Mouse (Mus musculus) neural tube, embryonic 14.5 days (tissue): ENCODE results near the gene Irf2. TPM values are rescaled to one million over a fixed set of nuclear protein-coding genes. Genes with fewer than 3 reads are reported as not detected.

Source experiments
- ATAC-seq: fragments of 200-750 bp; cut with Nextera tagmentation; 2 replicates; pipeline ENCODE4 v1.8.0; 2017; ENCODE audit warnings: low read depth, mild to moderate bottlenecking, moderate TSS enrichment, moderate library complexity
- H3K27ac ChIP-seq: fragments of 300-500 bp; sonication (generic); 2 replicates; pipeline ENCODE4 v1.5.1; 2014; ENCODE audit warnings: low read depth, mild to moderate bottlenecking, control low read depth, low read length, moderate library complexity, mixed read lengths
- H3K27me3 ChIP-seq: fragments of 300-500 bp; sonication (generic); 2 replicates; pipeline ENCODE4 v1.6.1; 2014; ENCODE audit warnings: low read length; ENCODE audit not compliant: control insufficient read depth, insufficient read depth
- H3K36me3 ChIP-seq: fragments of 300-500 bp; sonication (generic); 2 replicates; pipeline ENCODE4 v1.6.1; 2014; ENCODE audit warnings: low read length, mixed read lengths; ENCODE audit not compliant: control insufficient read depth, insufficient read depth
- H3K4me1 ChIP-seq: fragments of 300-500 bp; sonication (generic); 2 replicates; pipeline ENCODE4 v1.6.1; 2014; ENCODE audit warnings: low read length; ENCODE audit not compliant: control insufficient read depth, insufficient read depth
- H3K4me2 ChIP-seq: fragments of 300-500 bp; sonication (generic); 2 replicates; pipeline ENCODE4 v1.6.1; 2014; ENCODE audit warnings: mild to moderate bottlenecking, low read depth, low read length, control low read depth
- H3K4me3 ChIP-seq: fragments of 300-500 bp; sonication (generic); 2 replicates; pipeline ENCODE4 v1.5.1; 2014; ENCODE audit warnings: low read depth, low read length, control low read depth, mixed read lengths
- H3K9ac ChIP-seq: fragments of 300-500 bp; sonication (generic); replicated peaks from 2 replicates; pipeline ENCODE4 v1.6.1; 2014; ENCODE audit warnings: low read depth, mild to moderate bottlenecking, control low read depth, low read length, mixed read lengths
- H3K9me3 ChIP-seq: fragments of 300-500 bp; sonication (generic); 2 replicates; pipeline ENCODE4 v1.6.1; 2016; ENCODE audit warnings: low read length; ENCODE audit not compliant: control insufficient read depth
- WGBS: fragments of 180-500 bp; shearing (Covaris S2); extraction: QIAGEN DNeasy Blood & Tissue Kit; methylation state at CpG from one replicate; pipeline ENCODE4 v1.1.7; 2014; 5-methylcytosine and 5-hydroxymethylcytosine counted together
- polyA plus RNA-seq: library from polyadenylated mRNA; unstranded; fragments of >200 nt; fragmentation: Nextera tagmentation; extraction: Ambion mirVana; gene quantifications from 2 replicates; pipeline ENCODE4 v1.2.1, GENCODE M21; 2014

The Irf2 gene
- polyA plus RNA-seq, 1 experiment from 2014 or later, result 10.6 TPM

DNA sequence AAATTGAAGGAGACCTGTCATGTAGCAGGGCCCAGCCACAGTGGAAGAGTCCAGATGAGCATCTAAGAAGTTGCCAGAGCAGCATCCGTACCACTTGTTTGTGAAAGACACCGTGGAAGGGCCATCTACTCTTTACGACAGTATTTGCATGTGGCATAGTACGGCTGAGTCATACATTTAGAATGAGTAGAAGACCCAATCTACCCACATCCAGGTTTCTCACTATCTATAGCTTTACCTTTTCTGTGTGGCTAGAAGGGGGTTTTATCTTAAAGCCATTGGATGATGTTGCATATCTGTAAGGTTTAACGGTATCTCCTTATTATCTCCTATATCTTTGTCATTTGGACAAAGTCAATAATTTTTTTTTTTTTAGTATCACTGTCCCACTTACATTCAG is 59.7 kb downstream of the Irf2 start:
- H3K9ac ChIP-seq, result no peak overlapping the region
- no peak overlapping the region for H3K27ac ChIP-seq
- H3K4me3 ChIP-seq, result no peak overlapping the region
- no peak overlapping the region for H3K4me2 ChIP-seq
- no peaks in the 10 kb centered on the region for H3K27me3 ChIP-seq
- 93% methylated on average over 5 of the region's 5 CpGs for WGBS
- no peaks in the 10 kb centered on the region for H3K36me3 ChIP-seq
- H3K4me1 ChIP-seq, result no peaks in the 10 kb centered on the region
- no peaks in the 10 kb centered on the region for H3K9me3 ChIP-seq
- ATAC-seq, result no peak

DNA sequence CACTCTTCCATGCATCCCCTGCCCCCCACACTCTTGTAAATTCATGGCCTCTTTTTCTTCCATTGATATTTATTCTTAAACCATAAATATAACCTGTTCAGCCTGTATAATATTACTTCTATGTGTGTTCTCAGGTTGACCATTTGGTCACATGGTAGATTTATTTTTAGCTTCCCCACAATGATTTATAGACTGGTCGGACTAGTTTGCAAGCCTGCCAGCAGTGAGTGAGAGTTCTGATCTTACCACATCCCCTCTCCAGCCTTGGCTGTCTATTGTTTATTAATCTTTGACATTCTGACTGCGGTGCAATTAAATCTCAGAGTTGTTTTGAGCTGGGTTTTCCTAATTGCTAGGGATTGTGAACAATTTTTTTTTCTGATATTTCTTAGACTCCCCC is 60.2 kb downstream of the Irf2 start:
- no peak for ATAC-seq
- no peaks in the 10 kb centered on the region for H3K27me3 ChIP-seq
- H3K27ac ChIP-seq, result no peak overlapping the region
- no peaks in the 10 kb centered on the region for H3K4me1 ChIP-seq
- no peak overlapping the region for H3K4me3 ChIP-seq
- H3K9me3 ChIP-seq, result no peaks in the 10 kb centered on the region
- no peak overlapping the region for H3K9ac ChIP-seq
- H3K4me2 ChIP-seq, result no peak overlapping the region
- H3K36me3 ChIP-seq, result no peaks in the 10 kb centered on the region
- WGBS, result 66% methylated on average over 2 of the region's 2 CpGs

DNA sequence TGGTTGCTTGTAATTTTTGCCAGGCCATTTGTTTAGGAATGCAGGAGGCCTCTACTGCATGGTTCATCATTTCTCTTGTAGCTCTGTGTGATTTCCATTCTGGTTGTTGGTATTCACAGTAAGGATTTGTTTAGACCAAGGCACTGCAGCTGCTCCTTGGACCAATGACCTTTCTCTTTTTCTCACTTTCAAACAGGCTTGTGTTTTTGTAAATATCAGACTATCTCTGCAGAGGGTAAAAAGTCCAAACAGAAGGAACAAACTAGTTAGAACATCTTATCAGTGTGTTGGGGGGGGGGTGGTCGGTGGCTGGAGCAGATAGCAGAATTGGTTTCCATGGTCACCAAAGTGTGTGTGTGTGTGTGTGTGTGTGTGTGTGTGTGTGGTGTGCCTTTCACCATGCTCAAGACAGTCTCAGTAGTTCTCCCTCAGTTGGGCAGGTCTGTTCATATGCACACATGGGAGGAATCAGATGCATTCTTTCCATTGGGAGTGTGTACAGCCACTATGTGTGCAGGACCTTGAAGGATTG is 61.7 kb downstream of the Irf2 start:
- Histone ChIP-seq H3K4me2 (no peak overlapping the region), H3K9ac (no peak overlapping the region), H3K4me3 (no peak overlapping the region), H3K27ac (no peak overlapping the region), H3K4me1 (no peaks in the 10 kb centered on the region), H3K9me3 (no peaks in the 10 kb centered on the region), H3K36me3 (no peaks in the 10 kb centered on the region), H3K27me3 (no peaks in the 10 kb centered on the region)
- 71% methylated on average over 1 of the region's 1 CpGs for WGBS
- ATAC-seq, result no peak

DNA sequence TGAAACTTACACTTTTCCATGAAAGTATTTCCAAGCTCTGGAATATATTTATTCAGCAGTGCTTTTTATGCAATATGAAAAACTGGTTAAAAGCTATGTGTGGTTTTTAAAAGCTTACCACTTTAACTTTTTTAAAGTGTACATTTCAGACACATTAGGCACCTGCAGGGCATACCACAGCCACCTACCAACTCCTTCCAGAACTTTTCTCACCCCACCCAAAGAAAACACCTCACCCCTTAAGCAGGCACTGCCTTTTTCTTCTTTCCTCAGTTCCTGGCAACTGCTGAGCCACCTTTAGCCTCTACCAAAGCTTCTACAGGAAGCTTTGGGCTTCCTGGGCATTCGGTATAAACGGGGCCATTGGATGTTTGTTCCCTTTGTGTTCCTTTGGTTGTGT is 62.5 kb downstream of the Irf2 start:
- Histone ChIP-seq H3K36me3 (peaks cover 2% of the 10 kb centered on the region; the same call in 1 of the 2 replicates), H3K4me3 (no peak overlapping the region), H3K4me2 (no peak overlapping the region), H3K27me3 (no peaks in the 10 kb centered on the region), H3K4me1 (no peaks in the 10 kb centered on the region), H3K27ac (no peak overlapping the region), H3K9me3 (no peaks in the 10 kb centered on the region), H3K9ac (no peak overlapping the region)
- ATAC-seq, result no peak
- 90% methylated on average over 2 of the region's 2 CpGs for WGBS

DNA sequence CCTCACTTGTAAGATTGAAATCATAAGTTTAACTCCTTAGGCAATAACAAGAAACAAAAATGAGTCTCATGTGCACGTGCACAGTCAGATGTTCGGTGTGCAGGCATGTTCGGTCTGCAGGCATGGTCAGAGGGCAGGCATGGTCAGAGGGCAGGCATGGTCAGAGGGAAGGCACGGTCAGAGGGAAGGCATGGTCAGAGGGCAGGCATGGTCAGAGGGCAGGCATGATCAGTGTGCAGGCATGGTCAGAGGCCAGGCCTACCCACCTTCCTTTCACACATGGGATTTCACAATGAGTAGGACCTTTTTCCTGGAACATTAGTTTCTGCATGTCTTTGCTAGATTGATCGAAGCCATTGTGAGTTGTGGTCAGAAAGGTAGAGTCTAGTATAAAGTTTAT is 65.2 kb downstream of the Irf2 start:
- Histone ChIP-seq H3K4me1 (no peaks in the 10 kb centered on the region), H3K27me3 (no peaks in the 10 kb centered on the region), H3K9ac (no peak overlapping the region), H3K4me3 (no peak overlapping the region), H3K27ac (no peak overlapping the region), H3K4me2 (no peak overlapping the region), H3K9me3 (no peaks in the 10 kb centered on the region), H3K36me3 (peaks cover 9% of the 10 kb centered on the region; the same call in 1 of the 2 replicates)
- WGBS, result 92% methylated on average over 5 of the region's 5 CpGs
- no peak for ATAC-seq

DNA sequence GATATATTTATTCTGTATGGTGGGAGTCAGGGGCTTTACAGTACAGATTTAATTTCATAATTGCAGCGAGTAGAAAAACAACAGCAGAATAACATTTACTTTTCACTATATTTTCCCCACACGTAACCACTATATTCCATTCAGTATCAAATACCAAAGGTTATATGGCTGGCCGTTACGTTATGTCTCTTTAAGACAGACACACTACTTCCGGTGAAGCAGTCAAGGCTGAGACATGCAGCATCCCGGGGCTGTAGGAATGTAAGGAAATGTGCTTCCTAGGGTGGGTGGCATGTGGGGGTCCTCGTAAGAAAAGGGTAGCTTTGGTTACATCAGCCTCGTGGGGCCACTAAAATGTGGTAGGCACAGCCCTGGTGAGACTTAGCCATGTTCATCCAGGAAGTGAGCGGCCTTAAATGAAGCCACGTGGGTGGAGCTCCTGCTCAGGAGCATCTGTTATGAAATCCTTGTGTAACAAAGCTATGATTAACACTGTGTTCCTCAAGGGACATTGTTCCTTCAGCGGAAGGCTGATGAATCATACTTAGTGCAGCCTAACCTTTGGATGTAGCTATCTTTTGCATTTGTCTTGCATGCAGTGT is 71.6 kb downstream of the Irf2 start:
- WGBS, result 81% methylated on average over 11 of the region's 11 CpGs

DNA sequence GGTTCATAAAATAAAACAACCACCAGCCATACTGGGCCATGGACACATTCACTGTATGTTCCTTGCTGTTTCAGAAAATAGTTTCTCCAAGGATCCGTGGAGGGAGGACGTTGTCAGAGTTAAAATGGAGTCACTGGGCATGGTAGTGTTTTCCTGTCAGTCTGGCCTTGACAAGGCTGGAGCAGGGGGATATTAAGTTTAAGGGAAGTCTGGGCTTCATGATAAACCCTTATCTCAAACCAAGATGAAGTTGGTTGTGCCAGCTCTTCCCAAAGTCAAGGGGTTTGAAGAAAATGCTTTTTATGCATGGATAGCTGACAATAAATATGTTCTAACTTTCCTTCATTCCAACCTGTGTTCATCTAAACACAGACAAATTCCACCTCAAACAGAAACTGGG is 72.4 kb downstream of the Irf2 start:
- Histone ChIP-seq H3K9me3 (no peaks in the 10 kb centered on the region), H3K27ac (no peak overlapping the region), H3K4me3 (no peak overlapping the region), H3K9ac (no peak overlapping the region), H3K36me3 (peaks cover 8% of the 10 kb centered on the region; the same call in 1 of the 2 replicates), H3K4me1 (no peaks in the 10 kb centered on the region), H3K4me2 (no peak overlapping the region), H3K27me3 (no peaks in the 10 kb centered on the region)
- WGBS, result 86% methylated on average over 2 of the region's 2 CpGs
- no peak for ATAC-seq

More for the DNA sequence above, 71.6 kb downstream of the Irf2 start:
- Histone ChIP-seq H3K27ac (no peak overlapping the region), H3K4me2 (no peak overlapping the region), H3K4me3 (no peak overlapping the region), H3K4me1 (no peaks in the 10 kb centered on the region), H3K36me3 (peaks cover 9% of the 10 kb centered on the region; the same call in 1 of the 2 replicates), H3K9ac (no peak overlapping the region), H3K9me3 (no peaks in the 10 kb centered on the region), H3K27me3 (no peaks in the 10 kb centered on the region)
- ATAC-seq, result no peak

DNA sequence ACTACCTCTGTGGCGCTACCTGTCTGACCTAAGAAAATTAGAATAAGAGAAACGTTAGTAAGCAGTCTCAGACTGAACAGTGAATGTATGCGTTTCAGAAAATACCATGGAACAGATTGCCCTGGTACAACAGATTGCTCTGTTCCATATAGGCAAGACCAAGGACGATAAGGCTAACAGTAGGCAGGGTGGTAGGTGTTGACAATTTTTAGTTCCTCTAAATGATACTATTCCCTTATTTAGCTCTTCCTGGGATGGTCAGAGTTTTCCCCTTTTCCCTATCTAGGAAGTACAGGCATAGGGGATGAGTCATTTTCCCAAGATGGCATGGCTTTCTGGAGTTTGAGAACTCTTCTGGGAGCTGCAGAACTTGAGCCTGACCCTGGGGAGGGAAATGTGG is 73.4 kb downstream of the Irf2 start:
- no peaks in the 10 kb centered on the region for H3K9me3 ChIP-seq
- H3K4me1 ChIP-seq, result no peaks in the 10 kb centered on the region
- no peak overlapping the region for H3K4me2 ChIP-seq
- ATAC-seq, result no peak
- no peak overlapping the region for H3K27ac ChIP-seq
- no peaks in the 10 kb centered on the region for H3K27me3 ChIP-seq
- H3K36me3 ChIP-seq, result no peaks in the 10 kb centered on the region
- no peak overlapping the region for H3K4me3 ChIP-seq
- H3K9ac ChIP-seq, result no peak overlapping the region
- WGBS, result 92% methylated on average over 4 of the region's 4 CpGs

DNA sequence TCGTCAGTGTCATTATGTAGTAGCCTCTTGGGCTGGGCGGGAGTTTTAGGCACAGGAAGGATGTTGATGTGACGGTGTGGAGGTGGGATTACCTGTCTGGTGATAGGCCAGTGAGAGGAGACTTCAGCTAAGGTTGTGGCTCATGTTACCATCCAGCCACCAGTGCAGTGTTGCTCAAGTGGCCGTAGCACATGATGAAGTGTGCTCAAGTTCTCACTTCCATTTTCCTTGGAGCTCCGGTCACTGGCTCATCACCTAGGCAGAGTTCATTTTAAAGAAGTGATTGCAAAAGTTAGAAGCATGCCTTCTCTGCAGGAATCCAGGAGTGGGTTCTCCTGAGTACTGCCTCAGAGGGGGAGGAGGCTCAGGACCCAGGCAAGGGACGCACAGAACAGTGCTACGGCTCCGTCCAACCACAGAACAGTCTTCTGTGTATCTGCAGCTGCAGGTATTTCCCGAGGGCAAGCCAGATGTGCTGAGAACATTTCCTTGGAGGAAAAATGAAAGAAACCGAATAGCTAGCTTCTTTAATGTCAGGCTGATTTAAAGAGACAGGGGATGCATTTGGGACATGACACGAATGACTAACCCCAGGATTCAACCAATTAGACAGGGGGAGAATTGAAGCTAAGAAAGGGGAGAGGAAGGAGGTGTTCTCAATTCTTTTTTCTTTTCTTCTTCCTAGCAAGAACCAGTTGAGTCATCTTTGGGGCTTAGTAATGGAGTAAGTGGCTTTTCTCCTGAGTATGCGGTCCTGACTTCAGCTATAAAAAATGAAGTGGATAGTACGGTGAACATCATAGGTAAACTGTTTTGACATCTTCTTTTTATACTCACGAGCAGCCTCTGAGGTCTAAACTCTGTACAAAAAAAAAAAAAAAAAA is 78.8 kb downstream of the Irf2 start:
- Histone ChIP-seq H3K9me3 (no peaks in the 10 kb centered on the region), H3K4me2 (no peak overlapping the region), H3K4me1 (no peaks in the 10 kb centered on the region), H3K9ac (no peak overlapping the region), H3K36me3 (no peaks in the 10 kb centered on the region), H3K27me3 (no peaks in the 10 kb centered on the region), H3K4me3 (no peak overlapping the region), H3K27ac (no peak overlapping the region)
- ATAC-seq, result no peak
- WGBS, result 74% methylated on average over 14 of the region's 14 CpGs
